ENCODE assay signal across 8 mouse cellular contexts in genomic region chr5:140606386-140606785, GRCm38 (mm10). TPM values are rescaled to one million over a fixed set of nuclear protein-coding genes. Genes with fewer than 3 reads are reported as not detected.
A peak's percentile ranks its signal among the peaks of the same experiment; 100 is the strongest.
DNase-seq lines count a peak whose midpoint lies in the region; ATAC-seq and TF ChIP-seq lines count a peak whose summit lies in the region.
"Had no signal": no experiment of that assay in that cellular context is flagged by ENCODE, and none has a peak within 500 bp of the region (broad histone marks: within the 10 kb centered on the region; RNA-seq: fewer than 3 reads in every experiment).

No protein-coding gene starts in this region.

- no peaks in the 10 kb centered on the region for H3K9me3 ChIP-seq in hindbrain, embryonic 11.5 days (ENCODE audit: control insufficient read depth, low read length)
- H3K9me3 ChIP-seq in liver, postnatal 0 days (ENCODE audit: low read length) = no peaks in the 10 kb centered on the region

- peak overlapping the region; percentile 56 for H3K4me3 ChIP-seq in hindbrain, embryonic 11.5 days (ENCODE audit: low read depth, low read length)
- H3K4me3 ChIP-seq in liver, postnatal 0 days (ENCODE audit: low read depth, low read length) = peak overlapping the region; percentile 65

- peak overlapping the region; percentile 83 for H3K4me2 ChIP-seq in hindbrain, embryonic 11.5 days (replicated peaks; ENCODE audit: low read depth, low read length)
- H3K4me2 ChIP-seq in liver, postnatal 0 days (ENCODE audit: low read depth, low read length) = peak overlapping the region; percentile 81

- 1% methylated on average over 23 of the region's 23 CpGs for WGBS in hindbrain, embryonic 11.5 days
- 3% methylated on average over 23 of the region's 23 CpGs for WGBS in liver, postnatal 0 days (ENCODE audit: insufficient replicate concordance)

- DNase-seq in R1 (ENCODE audit: low read depth, low spot score) = peak; percentile 32
- peak; percentile 47 for DNase-seq in embryo, embryonic 10 days (ENCODE audit: low spot score)
- DNase-seq in hindbrain, embryonic 11.5 days (ENCODE audit: low spot score) = peak; percentile 58
- peak; percentile 44 for DNase-seq in liver, postnatal 0 days
- no peak for DNase-seq in cerebellum, postnatal 10 days
- DNase-seq in adrenal gland, adult 8-10 months = no peak

- ATAC-seq in hindbrain, embryonic 11.5 days (ENCODE audit: low FRiP score) = no peak
- no peak for ATAC-seq in liver, postnatal 0 days
- no peak for ATAC-seq in erythroid progenitor cell, adult 5-6 weeks (replicated peaks; ENCODE audit: low FRiP score, poor library complexity, severe bottlenecking)

- no peaks in the 10 kb centered on the region for H3K36me3 ChIP-seq in hindbrain, embryonic 11.5 days (ENCODE audit: control insufficient read depth, insufficient read depth, low read length)
- no peaks in the 10 kb centered on the region for H3K36me3 ChIP-seq in liver, postnatal 0 days (replicated peaks; ENCODE audit: insufficient read depth, low read length)

- no peak for TF ChIP-seq CTCF in liver, postnatal 0 days (IDR thresholded peaks at IDR 0.05; ENCODE audit: low read depth)

- peaks cover 3% of the 10 kb centered on the region; the same call in 1 of the 2 replicates for H3K27me3 ChIP-seq in hindbrain, embryonic 11.5 days (ENCODE audit: control insufficient read depth, insufficient read depth, low read length)
- peaks cover 39% of the 10 kb centered on the region for H3K27me3 ChIP-seq in liver, postnatal 0 days (ENCODE audit: insufficient read depth, low read length)

- H3K9ac ChIP-seq in hindbrain, embryonic 11.5 days (ENCODE audit: low read depth, low read length) = peak overlapping the region; percentile 47
- no peak overlapping the region for H3K9ac ChIP-seq in liver, postnatal 0 days (replicated peaks)

- H3K4me1 ChIP-seq in hindbrain, embryonic 11.5 days (replicated peaks; ENCODE audit: control insufficient read depth, insufficient read depth, low read length) = peaks cover 29% of the 10 kb centered on the region
- peaks cover 37% of the 10 kb centered on the region for H3K4me1 ChIP-seq in liver, postnatal 0 days (ENCODE audit: insufficient read depth)

- H3K27ac ChIP-seq in hindbrain, embryonic 11.5 days (ENCODE audit: low read depth, low read length) = 0 out of 2 replicates have a peak overlapping the region, but pooled peaks have one; percentile 42
- peak overlapping the region; percentile 66 for H3K27ac ChIP-seq in liver, postnatal 0 days (ENCODE audit: low read depth)

- no peak for TF ChIP-seq EP300 in liver, postnatal 0 days (IDR thresholded peaks at IDR 0.05; ENCODE audit: low read depth)

RNA-seq across cellular contexts. Expression of gene Lfng, which starts 0.7 kb away (rescaled TPM):
- polyA plus RNA-seq in hindbrain, embryonic 11.5 days (2014; fragmentation: Nextera tagmentation; extraction: Ambion mirVana) = 34.1 and 38.8 TPM in 2 replicates
- 5.0 and 5.9 TPM in 2 replicates for polyA plus RNA-seq in liver, postnatal 0 days (2015; fragmentation: Nextera tagmentation; extraction: Ambion mirVana)
- total RNA-seq in erythroid progenitor cell, adult 5-6 weeks (2015; ENCODE audit: low replicate concordance) = 19.7 and 20.5 TPM in 2 replicates
- 1.9 and 11.4 TPM in 2 replicates for total RNA-seq in erythroid progenitor cell, adult 5-6 weeks (2017; ENCODE audit: low replicate concordance)
- total RNA-seq in adrenal gland, adult 8-10 months (2022) = 10 to 100 TPM; 11.6 to 18.9 (median 17.2) TPM

RNA-seq across cellular contexts. Expression of gene Grifin, which starts 41.5 kb away (rescaled TPM):
- polyA plus RNA-seq in hindbrain, embryonic 11.5 days (2014; fragmentation: Nextera tagmentation; extraction: Ambion mirVana) = not detected in 2 replicates
- polyA plus RNA-seq in liver, postnatal 0 days (2015; fragmentation: Nextera tagmentation; extraction: Ambion mirVana) = not detected in 2 replicates
- total RNA-seq in erythroid progenitor cell, adult 5-6 weeks (2015; ENCODE audit: low replicate concordance) = not detected in 2 replicates
- total RNA-seq in erythroid progenitor cell, adult 5-6 weeks (2017; ENCODE audit: low replicate concordance) = not detected in 2 replicates
- total RNA-seq in adrenal gland, adult 8-10 months (2022) = not detected
- total RNA-seq: neutrophil, adult 5-6 weeks had no signal

RNA-seq across cellular contexts. Expression of gene Ttyh3, which starts 42.4 kb away (rescaled TPM):
- 52.9 and 53.1 TPM in 2 replicates for polyA plus RNA-seq in hindbrain, embryonic 11.5 days (2014; fragmentation: Nextera tagmentation; extraction: Ambion mirVana)
- 5.2 and 6.5 TPM in 2 replicates for polyA plus RNA-seq in liver, postnatal 0 days (2015; fragmentation: Nextera tagmentation; extraction: Ambion mirVana)
- total RNA-seq in erythroid progenitor cell, adult 5-6 weeks (2015; ENCODE audit: low replicate concordance) = 21.8 and 26.7 TPM in 2 replicates
- 21.2 and 23.2 TPM in 2 replicates for total RNA-seq in erythroid progenitor cell, adult 5-6 weeks (2017; ENCODE audit: low replicate concordance)
- total RNA-seq in adrenal gland, adult 8-10 months (2022) = 100 to 1,000 TPM in 1 of 4 experiments, 10 to 100 TPM in 3; 49.8 to 100 (median 77.4) TPM

Comparison
In these comparisons a context has a peak if more than half of its experiments do, and no peak if none do; other contexts are left out.
1. DNase-seq: peak in R1 (single experiment), embryo, embryonic 10 days (single experiment), hindbrain, embryonic 11.5 days (single experiment) and liver, postnatal 0 days (single experiment); none in cerebellum, postnatal 10 days (0 of 2) and adrenal gland, adult 8-10 months (single experiment).